ENCODE assay signal across 9 mouse cellular contexts in genomic region chr19:59074841-59075471, GRCm38 (mm10). TPM values are rescaled to one million over a fixed set of nuclear protein-coding genes. Genes with fewer than 3 reads are reported as not detected.
DNase-seq lines count a peak whose midpoint lies in the region; ATAC-seq and TF ChIP-seq lines count a peak whose summit lies in the region.
"Had no signal": no experiment of that assay in that cellular context is flagged by ENCODE, and none has a peak within 500 bp of the region (broad histone marks: within the 10 kb centered on the region; RNA-seq: fewer than 3 reads in every experiment).

No protein-coding gene starts in this region.

- WGBS in forebrain, postnatal 0 days, result 2% methylated on average over 46 of the region's 46 CpGs
- 2% methylated on average over 46 of the region's 46 CpGs for WGBS in intestine, postnatal 0 days
- WGBS in lung, embryonic 16.5 days, result 5% methylated on average over 45 of the region's 46 CpGs

- peak overlapping the region; percentile 93 for H3K27ac ChIP-seq in forebrain, postnatal 0 days (ENCODE audit: low read depth, low read length)
- peak overlapping the region; percentile 64; the same call in 1 of the 2 replicates for H3K27ac ChIP-seq in intestine, postnatal 0 days (ENCODE audit: low read depth, low read length)
- peak overlapping the region; percentile 21; the same call in 1 of the 2 replicates for H3K27ac ChIP-seq in lung, embryonic 16.5 days (ENCODE audit: low read length)

- peak overlapping the region; percentile 91 for H3K9ac ChIP-seq in forebrain, postnatal 0 days
- peak overlapping the region; percentile 68 for H3K9ac ChIP-seq in intestine, postnatal 0 days (ENCODE audit: low read depth, low read length)
- peak overlapping the region; percentile 67 for H3K9ac ChIP-seq in lung, embryonic 16.5 days (ENCODE audit: low read length)

- H3K9me3 ChIP-seq in forebrain, postnatal 0 days (ENCODE audit: low read length), result no peaks in the 10 kb centered on the region
- no peaks in the 10 kb centered on the region for H3K9me3 ChIP-seq in intestine, postnatal 0 days (ENCODE audit: control insufficient read depth)
- H3K9me3 ChIP-seq in lung, embryonic 16.5 days (ENCODE audit: control insufficient read depth, low read length), result no peaks in the 10 kb centered on the region

- no peak for TF ChIP-seq CTCF in forebrain, postnatal 0 days (IDR thresholded peaks at IDR 0.05; ENCODE audit: low read depth)
- TF ChIP-seq CTCF in intestine, postnatal 0 days (IDR thresholded peaks at IDR 0.05; ENCODE audit: low read depth), result no peak

- peak; percentile 31 for DNase-seq in layer of hippocampus, adult 9-11 months
- DNase-seq in layer of hippocampus, postnatal 25 days (ENCODE audit: extremely low spot score in 1 of 2, low spot score in 1 of 2), result no peak
- peak; percentile 31 for DNase-seq in adrenal gland, postnatal 14 days
- DNase-seq in forebrain, postnatal 0 days, result peak; percentile 54
- peak; percentile 34 for DNase-seq in right cerebral cortex, postnatal 25 days
- DNase-seq in spleen, postnatal 10 days (ENCODE audit: low spot score in 2 of 2), result no peak

- H3K4me2 ChIP-seq in forebrain, postnatal 0 days (ENCODE audit: low read depth), result peak overlapping the region; percentile 92
- peak overlapping the region; percentile 95 for H3K4me2 ChIP-seq in intestine, postnatal 0 days (replicated peaks; ENCODE audit: low read depth)
- peak overlapping the region; percentile 84 for H3K4me2 ChIP-seq in lung, embryonic 16.5 days (ENCODE audit: low read depth, low read length)

- no peaks in the 10 kb centered on the region for H3K36me3 ChIP-seq in forebrain, postnatal 0 days (ENCODE audit: insufficient read depth)
- no peaks in the 10 kb centered on the region for H3K36me3 ChIP-seq in intestine, postnatal 0 days (ENCODE audit: control insufficient read depth, insufficient read depth)
- H3K36me3 ChIP-seq in lung, embryonic 16.5 days (ENCODE audit: control insufficient read depth, insufficient read depth, low read length), result no peaks in the 10 kb centered on the region

- peaks cover 14% of the 10 kb centered on the region for H3K4me1 ChIP-seq in forebrain, postnatal 0 days (ENCODE audit: insufficient read depth)
- no peaks in the 10 kb centered on the region; the same call in none of the 2 replicates for H3K4me1 ChIP-seq in intestine, postnatal 0 days (replicated peaks; ENCODE audit: control insufficient read depth, insufficient read depth, low read length)
- H3K4me1 ChIP-seq in lung, embryonic 16.5 days (replicated peaks; ENCODE audit: control insufficient read depth, insufficient read depth, low read length), result no peaks in the 10 kb centered on the region

- peak; percentile 57 for ATAC-seq in forebrain, postnatal 0 days
- ATAC-seq in intestine, postnatal 0 days, result peak; percentile 61
- peak; percentile 73 for ATAC-seq in lung, embryonic 16.5 days (ENCODE audit: low read depth)

- H3K27me3 ChIP-seq in forebrain, postnatal 0 days (ENCODE audit: insufficient read depth, low read length), result no peaks in the 10 kb centered on the region
- H3K27me3 ChIP-seq in intestine, postnatal 0 days (replicated peaks; ENCODE audit: control insufficient read depth, insufficient read depth, low read length), result peaks cover 2% of the 10 kb centered on the region; the same call in 1 of the 2 replicates
- H3K27me3 ChIP-seq in lung, embryonic 16.5 days (ENCODE audit: control insufficient read depth, insufficient read depth, low read depth, low read length), result peaks cover 22% of the 10 kb centered on the region

- peak overlapping the region; percentile 65 for H3K4me3 ChIP-seq in forebrain, postnatal 0 days (ENCODE audit: low read depth, low read length)
- H3K4me3 ChIP-seq in intestine, postnatal 0 days (ENCODE audit: low read depth, low read length), result peak overlapping the region; percentile 65
- H3K4me3 ChIP-seq in lung, embryonic 16.5 days (ENCODE audit: low read length), result peak overlapping the region; percentile 54
- H3K4me3 ChIP-seq: myocyte had no signal

RNA-seq across cellular contexts. Expression of gene Shtn1, which starts 0.9 kb away (rescaled TPM):
- total RNA-seq in layer of hippocampus, postnatal 25 days (2021), result 10 to 100 TPM; 18.7 to 25.4 TPM
- 10.9 and 11.7 TPM in 2 replicates for total RNA-seq in adrenal gland, postnatal 14 days (2021)
- total RNA-seq in forebrain, postnatal 0 days (2014; rRNA removed), result 120 and 128 TPM in 2 replicates
- 71.9 and 77.4 TPM in 2 replicates for polyA plus RNA-seq in forebrain, postnatal 0 days (2015; fragmentation: Nextera tagmentation; extraction: Ambion mirVana)
- polyA plus RNA-seq in intestine, postnatal 0 days (2015; fragmentation: Nextera tagmentation; extraction: Ambion mirVana), result 11.0 and 11.8 TPM in 2 replicates
- 6.4 and 7.2 TPM in 2 replicates for polyA plus RNA-seq in lung, embryonic 16.5 days (2015; fragmentation: Nextera tagmentation; extraction: Ambion mirVana)

Comparison
In these comparisons a context has a peak if more than half of its experiments do, and no peak if none do; other contexts are left out.
1. DNase-seq: peak in layer of hippocampus, adult 9-11 months (single experiment), adrenal gland, postnatal 14 days (single experiment), forebrain, postnatal 0 days (single experiment) and right cerebral cortex, postnatal 25 days (single experiment); none in layer of hippocampus, postnatal 25 days (0 of 2) and spleen, postnatal 10 days (0 of 2).
2. H3K27ac ChIP-seq: peak in every context shown above with its lines; median percentile 93 in forebrain, postnatal 0 days; 64 in intestine, postnatal 0 days; 21 in lung, embryonic 16.5 days.
3. Peak in every context shown above with its lines, with median percentiles within 50 percentile points of each other: ATAC-seq, H3K4me2 ChIP-seq, H3K4me3 ChIP-seq and H3K9ac ChIP-seq.